Mouse (Mus musculus): ENCODE results near the gene Pcgf6.

GRCm38 (mm10) chr19:46983966-46984380, 66.7 kb downstream of the Pcgf6 start:
- no peak for TF ChIP-seq POLR2A (IDR thresholded peaks at IDR 0.05; ENCODE audit: borderline replicate concordance, extremely low read depth, low read depth, low read length)
- no peak for TF ChIP-seq CTCF (IDR thresholded peaks at IDR 0.05; ENCODE audit: insufficient read depth, low read length)
